Mouse (Mus musculus): ENCODE results near the gene Vmn1r20.
"Not testable (repeated sequence)": the region's sequence is repeated elsewhere in the genome, so short reads cannot be mapped to it uniquely, and the experiment has no call there.

Vmn1r20 gene

GRCm38 (mm10) chr6:57428630-57429029 lies at the start of gene Vmn1r20:
Vmn1r20 (plus strand) TSS chr6:57428930.
- DNase-seq (ENCODE audit: low spot score): no peak

GRCm38 (mm10) chr6:57395683-57396082 lies 33.0 kb upstream of the Vmn1r20 start, which contains the start of gene Vmn1r18:
Vmn1r18 (minus strand) TSS chr6:57395783.
- DNase-seq (ENCODE audit: low spot score): no peak

GRCm38 (mm10) chr6:57403480-57403879 lies 25.2 kb upstream of the Vmn1r20 start, which contains the start of gene Vmn1r19:
Vmn1r19 (plus strand) TSS chr6:57403780.
- not testable (repeated sequence) for DNase-seq (ENCODE audit: low spot score)

GRCm38 (mm10) chr6:57431196-57431595 lies 2.5 kb downstream of the Vmn1r20 start:
- DNase-seq (ENCODE audit: low spot score): no peak

- DNase-seq (ENCODE audit: low spot score): not testable (repeated sequence)
Measured at GRCm38 (mm10) chr6:57468161-57468560, 39.4 kb downstream of the Vmn1r20 start.

All from MN1 (cell line).